Mouse (Mus musculus) kidney, embryonic 16.5 days (tissue): ENCODE data around the gene Rab8b. TPM values are rescaled to one million over a fixed set of nuclear protein-coding genes. Genes with fewer than 3 reads are reported as not detected.
"Not testable (repeated sequence)": the region's sequence is repeated elsewhere in the genome, so short reads cannot be mapped to it uniquely, and the experiment has no call there.

Experiments
- ATAC-seq: fragments of 200-750 bp; cut with Nextera tagmentation; 2 replicates; pipeline ENCODE4 v1.8.0; 2017; ENCODE audit warnings: moderate TSS enrichment; ENCODE audit not compliant: low FRiP score, low TSS enrichment
- H3K27ac ChIP-seq: fragments of 300-500 bp; sonication (generic); 2 replicates; pipeline ENCODE4 v1.5.1; 2014; ENCODE audit warnings: low read length
- H3K27me3 ChIP-seq: fragments of 300-500 bp; sonication (generic); 2 replicates; pipeline ENCODE4 v1.6.1; 2014; ENCODE audit warnings: low read length, control low read depth, mixed read lengths; ENCODE audit not compliant: insufficient read depth
- H3K36me3 ChIP-seq: fragments of 300-500 bp; sonication (generic); 2 replicates; pipeline ENCODE4 v1.6.1; 2014; ENCODE audit warnings: low read length, control low read depth, mixed read lengths; ENCODE audit not compliant: insufficient read depth
- H3K4me1 ChIP-seq: fragments of 300-500 bp; sonication (generic); 2 replicates; pipeline ENCODE4 v1.6.1; 2014; ENCODE audit warnings: low read length, control low read depth, mixed read lengths; ENCODE audit not compliant: insufficient read depth
- H3K4me2 ChIP-seq: fragments of 300-500 bp; sonication (generic); replicated peaks from 2 replicates; pipeline ENCODE4 v1.6.1; 2014; ENCODE audit warnings: low read depth, low read length
- H3K4me3 ChIP-seq: fragments of 300-500 bp; sonication (generic); 2 replicates; pipeline ENCODE4 v1.5.1; 2014; ENCODE audit warnings: mild to moderate bottlenecking, low read length
- H3K9ac ChIP-seq: fragments of 300-500 bp; sonication (generic); replicated peaks from 2 replicates; pipeline ENCODE4 v1.6.1; 2014; ENCODE audit warnings: low read length
- H3K9me3 ChIP-seq: fragments of 300-500 bp; sonication (generic); 2 replicates; pipeline ENCODE4 v1.6.1; 2016; ENCODE audit warnings: low read length, control low read depth
- WGBS: fragments of 180-500 bp; shearing (Covaris S2); extraction: QIAGEN DNeasy Blood & Tissue Kit; methylation state at CpG from one replicate; pipeline ENCODE4 v1.1.7; 2014; 5-methylcytosine and 5-hydroxymethylcytosine counted together
- polyA plus RNA-seq: library from polyadenylated mRNA; unstranded; fragments of >200 nt; fragmentation: Nextera tagmentation; extraction: Ambion mirVana; gene quantifications from 2 replicates; pipeline ENCODE4 v1.2.1, GENCODE M21; 2015

Gene Rab8b
- polyA plus RNA-seq, 1 experiment from 2014 or later: 27.8 TPM

DNA sequence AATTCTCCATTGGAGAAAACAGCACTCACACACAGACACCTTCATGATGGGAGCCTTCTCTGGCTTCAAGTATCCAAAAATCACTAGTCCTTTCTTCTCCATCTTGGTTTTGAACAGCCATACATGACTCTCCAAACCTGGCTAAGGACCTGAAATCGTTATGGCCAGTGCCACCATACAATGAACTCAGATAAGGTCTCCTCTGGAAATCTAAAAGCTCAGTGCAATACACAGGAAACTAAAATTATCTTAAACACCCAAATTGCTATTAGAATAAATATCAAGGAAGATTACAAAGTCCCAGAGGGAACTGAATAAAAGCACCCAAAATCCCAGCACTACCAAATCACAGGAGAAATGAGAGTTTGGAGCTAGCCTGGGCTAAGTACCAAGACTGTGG lies 25.1 kb downstream of the Rab8b start:
- Histone ChIP-seq H3K27me3 (no peaks in the 10 kb centered on the region), H3K27ac (no peak overlapping the region), H3K9ac (no peak overlapping the region), H3K9me3 (no peaks in the 10 kb centered on the region), H3K36me3 (no peaks in the 10 kb centered on the region), H3K4me3 (no peak overlapping the region), H3K4me2 (no peak overlapping the region), H3K4me1 (no peaks in the 10 kb centered on the region)
- no peak for ATAC-seq
- WGBS: 100% methylated on average over 1 of the region's 1 CpGs

DNA sequence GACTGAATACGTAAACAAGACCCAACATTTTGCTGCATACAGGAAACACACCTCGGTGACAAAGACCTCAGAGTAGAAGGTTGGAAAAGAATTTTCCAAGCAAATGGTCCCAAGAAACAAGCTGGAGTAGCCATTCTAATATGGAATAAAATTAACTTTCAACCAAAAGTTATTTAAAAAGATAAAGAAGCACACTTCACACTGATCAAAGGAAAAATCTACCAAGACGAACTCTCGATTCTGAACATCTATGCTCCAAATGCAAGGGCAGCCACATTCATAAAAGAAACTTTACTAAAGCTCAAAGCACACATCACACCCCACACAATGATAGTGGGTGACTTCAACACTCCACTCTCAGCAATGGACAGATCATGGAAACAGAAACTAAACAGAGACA lies 27.0 kb downstream of the Rab8b start:
- H3K4me1 ChIP-seq, H3K9ac ChIP-seq, H3K27me3 ChIP-seq, H3K4me3 ChIP-seq, ATAC-seq, H3K27ac ChIP-seq, H3K4me2 ChIP-seq, H3K9me3 ChIP-seq, H3K36me3 ChIP-seq: not testable (repeated sequence)
- 96% methylated on average over 4 of the region's 4 CpGs for WGBS

DNA sequence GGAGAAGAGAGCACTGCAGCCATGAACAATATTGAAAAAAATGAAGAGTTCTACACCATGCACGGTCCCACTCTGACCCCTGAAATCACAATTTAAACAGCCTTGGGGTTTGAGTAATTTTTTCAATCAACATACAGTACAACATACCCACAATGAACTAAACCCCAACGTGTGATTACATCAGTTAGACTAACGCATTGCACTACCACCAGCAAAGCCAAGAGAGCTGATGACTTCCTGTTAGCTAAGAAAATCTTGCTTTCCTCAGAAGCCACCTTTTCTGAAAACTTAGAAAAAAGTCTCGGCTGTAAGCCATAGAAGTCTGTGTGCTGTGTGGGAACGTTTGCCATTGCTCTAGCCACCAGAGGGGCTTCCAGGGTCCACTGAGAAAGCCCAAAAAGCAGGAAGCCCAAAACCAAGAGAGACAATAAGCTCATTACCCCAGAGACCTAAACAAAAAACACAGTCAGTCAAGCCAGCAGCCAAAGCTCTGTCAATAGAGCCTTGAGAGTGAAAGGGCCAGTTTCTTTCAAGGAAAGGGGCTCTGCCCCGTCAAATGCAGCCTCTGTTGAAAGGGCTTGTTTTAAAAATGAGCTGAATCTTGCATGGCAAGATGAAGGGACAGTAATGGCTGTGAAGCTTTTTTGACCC lies 31.4 kb downstream of the Rab8b start:
- Histone ChIP-seq H3K4me1 (0 out of 2 replicates have a peak, but pooled peaks cover 3% of the 10 kb centered on the region), H3K4me2 (no peak overlapping the region), H3K9me3 (no peaks in the 10 kb centered on the region), H3K4me3 (no peak overlapping the region), H3K36me3 (no peaks in the 10 kb centered on the region), H3K27me3 (no peaks in the 10 kb centered on the region), H3K27ac (no peak overlapping the region), H3K9ac (no peak overlapping the region)
- ATAC-seq: no peak
- WGBS: 61% methylated on average over 6 of the region's 6 CpGs

DNA sequence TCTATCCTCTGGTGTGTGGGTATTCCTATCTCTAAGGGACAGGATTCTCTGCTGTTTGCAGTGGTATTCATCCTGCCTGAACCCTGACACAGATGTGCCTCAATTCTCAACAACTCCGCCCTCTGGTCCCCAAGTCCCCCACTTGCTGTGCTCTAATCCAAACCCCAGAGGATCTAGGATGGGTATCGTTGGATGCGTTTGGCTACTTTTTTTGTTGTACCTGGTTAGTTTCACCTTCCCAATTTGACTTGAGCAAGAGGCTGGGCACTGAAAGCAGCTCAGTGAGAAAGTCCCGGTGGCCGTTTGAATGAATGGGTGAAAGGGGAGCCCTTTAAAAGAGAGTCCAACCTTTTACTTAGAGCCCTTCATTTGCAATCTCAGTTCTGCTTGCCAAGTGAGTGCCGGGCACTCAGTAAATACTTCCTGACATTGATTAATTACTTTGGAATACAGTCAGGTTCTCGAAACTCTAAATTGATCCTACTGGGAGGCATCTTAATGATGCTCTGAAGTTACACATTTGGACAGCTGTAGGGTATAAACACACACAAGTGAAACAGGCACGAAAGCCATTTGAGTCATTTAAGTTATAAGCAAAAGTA lies 32.1 kb downstream of the Rab8b start:
- no peak overlapping the region for H3K4me2 ChIP-seq
- no peak for ATAC-seq

DNA sequence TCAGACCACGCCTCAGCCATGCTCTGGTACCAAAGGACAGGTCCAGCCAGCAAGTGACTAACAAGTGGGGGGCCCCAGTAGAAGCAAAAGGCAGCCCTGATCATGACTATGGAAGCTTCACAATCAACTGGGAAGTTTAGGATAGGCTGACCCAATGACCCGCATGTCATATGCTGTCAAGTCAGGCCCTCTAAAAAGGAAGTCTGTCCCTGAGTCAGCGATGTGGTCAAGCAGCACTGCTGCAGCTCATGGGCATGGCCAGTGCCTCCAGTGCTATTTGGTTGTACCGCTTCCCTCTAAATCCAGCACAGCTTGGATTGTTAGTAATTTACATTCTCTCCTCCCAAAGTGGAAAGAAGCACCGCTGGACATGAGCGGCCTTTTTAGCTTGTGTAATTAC lies 32.7 kb downstream of the Rab8b start:
- ATAC-seq: no peak
- H3K4me3 ChIP-seq: no peak overlapping the region
- no peaks in the 10 kb centered on the region for H3K9me3 ChIP-seq
- no peaks in the 10 kb centered on the region for H3K27me3 ChIP-seq
- 86% methylated on average over 6 of the region's 6 CpGs for WGBS
- no peak overlapping the region for H3K4me2 ChIP-seq
- H3K9ac ChIP-seq: no peak overlapping the region
- no peaks in the 10 kb centered on the region for H3K36me3 ChIP-seq
- H3K4me1 ChIP-seq: peaks cover 11% of the 10 kb centered on the region
- no peak overlapping the region for H3K27ac ChIP-seq

More for the DNA sequence above, 32.1 kb downstream of the Rab8b start:
- H3K36me3 ChIP-seq: no peaks in the 10 kb centered on the region
- no peaks in the 10 kb centered on the region for H3K9me3 ChIP-seq
- peaks cover 7% of the 10 kb centered on the region for H3K4me1 ChIP-seq
- WGBS: 46% methylated on average over 8 of the region's 8 CpGs
- no peaks in the 10 kb centered on the region for H3K27me3 ChIP-seq
- H3K4me3 ChIP-seq: no peak overlapping the region
- H3K9ac ChIP-seq: no peak overlapping the region
- no peak overlapping the region for H3K27ac ChIP-seq

DNA sequence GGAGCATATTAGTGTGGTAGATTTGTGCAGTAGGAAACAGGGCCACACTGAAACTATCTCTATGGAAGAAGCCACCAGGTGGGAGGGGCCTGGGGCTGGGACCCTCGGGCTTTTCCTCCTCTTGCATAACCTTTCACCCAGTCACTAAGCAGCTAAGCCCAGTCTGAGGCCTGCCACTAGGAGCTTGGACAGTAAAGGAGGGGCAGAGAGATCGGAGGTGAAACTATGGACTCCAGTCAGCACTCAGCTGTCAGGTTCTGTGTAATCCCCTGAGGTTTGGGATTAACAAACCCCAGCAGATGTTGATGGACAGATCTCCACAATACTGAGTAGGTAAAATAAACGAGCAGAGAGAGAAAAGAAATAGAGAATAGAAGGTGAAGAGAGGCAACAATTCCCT lies 33.1 kb downstream of the Rab8b start:
- Histone ChIP-seq H3K4me1 (peaks cover 11% of the 10 kb centered on the region), H3K4me3 (no peak overlapping the region), H3K27me3 (no peaks in the 10 kb centered on the region), H3K4me2 (no peak overlapping the region), H3K27ac (no peak overlapping the region), H3K9me3 (no peaks in the 10 kb centered on the region), H3K9ac (no peak overlapping the region), H3K36me3 (no peaks in the 10 kb centered on the region)
- no peak for ATAC-seq
- WGBS: 47% methylated on average over 3 of the region's 3 CpGs

DNA sequence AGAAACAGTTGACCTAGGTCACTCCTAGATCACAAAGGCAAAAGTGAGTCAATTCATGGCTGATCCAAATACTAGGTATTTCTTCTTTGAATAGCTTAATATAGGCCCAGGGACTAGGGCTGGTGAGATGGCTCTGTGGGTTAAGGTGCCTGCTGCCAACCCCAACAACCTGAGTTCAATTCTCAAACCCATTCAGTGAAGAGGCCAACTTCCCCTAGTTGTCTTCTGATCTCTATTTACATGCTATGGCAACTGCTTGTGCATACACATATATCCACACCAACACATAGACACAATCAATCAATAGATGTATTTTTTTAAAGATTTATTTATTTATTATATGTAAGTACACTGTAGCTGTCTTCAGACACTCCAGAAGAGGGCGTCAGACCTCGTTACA lies 34.9 kb downstream of the Rab8b start:
- H3K4me2 ChIP-seq: no peak overlapping the region
- no peak overlapping the region for H3K4me3 ChIP-seq
- 96% methylated on average over 2 of the region's 2 CpGs for WGBS
- no peaks in the 10 kb centered on the region for H3K27me3 ChIP-seq
- H3K9ac ChIP-seq: no peak overlapping the region
- no peak for ATAC-seq
- no peaks in the 10 kb centered on the region for H3K9me3 ChIP-seq
- H3K27ac ChIP-seq: no peak overlapping the region
- peaks cover 11% of the 10 kb centered on the region for H3K4me1 ChIP-seq
- no peaks in the 10 kb centered on the region for H3K36me3 ChIP-seq

DNA sequence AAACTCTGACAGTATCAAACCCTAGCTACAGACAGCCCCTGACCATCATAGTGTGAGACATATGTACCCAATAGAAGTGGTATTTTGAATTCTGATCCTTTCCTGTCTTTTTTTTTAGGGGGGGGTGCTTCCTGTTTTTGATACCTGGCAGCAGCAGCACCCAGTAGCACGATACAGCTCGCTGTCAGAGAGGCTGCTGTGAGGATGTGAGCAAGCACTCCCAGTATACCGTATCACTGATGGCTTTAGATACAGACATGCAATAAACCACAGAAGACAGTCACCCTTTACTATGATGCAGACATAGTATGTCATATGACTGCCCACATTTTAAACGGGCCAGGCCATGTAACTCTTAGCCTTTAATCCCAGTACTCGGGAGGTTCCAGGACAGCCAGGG lies 36.0 kb downstream of the Rab8b start:
- 88% methylated on average over 5 of the region's 5 CpGs for WGBS
- H3K9ac ChIP-seq: no peak overlapping the region
- no peaks in the 10 kb centered on the region for H3K36me3 ChIP-seq
- no peaks in the 10 kb centered on the region for H3K9me3 ChIP-seq
- no peak overlapping the region for H3K4me3 ChIP-seq
- peaks cover 11% of the 10 kb centered on the region for H3K4me1 ChIP-seq
- H3K27me3 ChIP-seq: no peaks in the 10 kb centered on the region
- H3K27ac ChIP-seq: no peak overlapping the region
- H3K4me2 ChIP-seq: no peak overlapping the region
- ATAC-seq: no peak

DNA sequence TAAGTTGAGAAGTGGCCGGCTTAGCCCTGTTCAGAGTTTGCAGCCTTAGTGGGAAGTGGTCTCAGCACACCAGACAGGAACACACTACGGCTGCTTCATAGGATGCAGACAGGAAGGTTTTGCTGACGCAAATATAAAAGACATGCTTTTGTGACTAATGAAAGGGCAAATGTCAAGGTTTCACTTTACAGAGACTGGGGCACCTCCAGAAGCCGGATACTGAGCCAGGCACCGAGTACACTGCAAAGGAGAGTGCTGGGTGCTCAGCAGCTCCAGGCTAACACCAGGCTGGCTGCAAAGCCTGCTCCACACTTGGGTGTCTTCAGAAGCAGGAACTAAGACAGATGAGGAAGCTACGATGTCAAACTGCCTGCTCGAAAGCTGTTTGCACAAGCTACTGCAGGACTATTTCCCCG lies 37.1 kb downstream of the Rab8b start:
- Histone ChIP-seq H3K27ac (no peak overlapping the region), H3K27me3 (no peaks in the 10 kb centered on the region), H3K36me3 (no peaks in the 10 kb centered on the region), H3K9me3 (no peaks in the 10 kb centered on the region), H3K4me2 (no peak overlapping the region; the same call in 1 of the 2 replicates), H3K9ac (no peak overlapping the region), H3K4me1 (peaks cover 11% of the 10 kb centered on the region), H3K4me3 (no peak overlapping the region)
- whole genome bisulfite sequencing: 42% methylated on average over 8 of the region's 8 CpGs
- no peak for ATAC-seq

DNA sequence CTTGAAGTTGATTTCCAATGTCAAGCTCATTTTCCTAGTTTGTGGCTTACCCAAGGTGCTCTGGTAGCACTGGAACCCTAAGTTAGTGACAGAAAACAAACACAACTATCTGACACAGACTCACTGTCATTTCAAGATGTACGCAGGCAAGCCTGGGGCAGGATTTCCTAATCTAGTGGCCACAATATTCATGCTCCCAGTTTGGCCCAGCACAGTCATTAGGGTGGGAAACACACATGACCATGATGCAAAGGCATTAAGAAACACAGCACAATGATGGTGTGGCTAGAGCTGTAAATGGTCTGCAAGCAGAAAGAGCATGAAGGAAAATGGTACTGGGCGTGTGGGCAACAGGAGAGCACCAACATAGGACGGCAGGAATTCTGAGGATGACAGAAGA lies 37.6 kb downstream of the Rab8b start:
- Histone ChIP-seq H3K4me2 (no peak overlapping the region), H3K36me3 (no peaks in the 10 kb centered on the region), H3K4me1 (peaks cover 10% of the 10 kb centered on the region), H3K9me3 (no peaks in the 10 kb centered on the region), H3K9ac (no peak overlapping the region), H3K4me3 (no peak overlapping the region), H3K27ac (no peak overlapping the region), H3K27me3 (no peaks in the 10 kb centered on the region)
- WGBS: 75% methylated on average over 3 of the region's 3 CpGs
- ATAC-seq: no peak
